Mouse (Mus musculus) liver, postnatal 0 days (tissue): ENCODE results near the gene Isoc2b. TPM values are rescaled to one million over a fixed set of nuclear protein-coding genes. Genes with fewer than 3 reads are reported as not detected.

ENCODE experiments used
- ATAC-seq: fragments of 200-750 bp; cut with Nextera tagmentation; 2 replicates; pipeline ENCODE4 v1.8.0; 2017; ENCODE audit warnings: mild to moderate bottlenecking, moderate library complexity
- DNase-seq: peaks from one replicate; pipeline ENCODE4 v3.0.0-alpha.2; 2016
- H3K27ac ChIP-seq: fragments of 300-500 bp; sonication (generic); 2 replicates; pipeline ENCODE4 v1.5.1; 2014; ENCODE audit warnings: antibody characterized with exemption, moderate library complexity, mild to moderate bottlenecking, low read depth
- H3K27me3 ChIP-seq: fragments of 300-500 bp; sonication (generic); 2 replicates; pipeline ENCODE4 v1.6.1; 2014; ENCODE audit warnings: low read length, control low read depth, mixed read lengths; ENCODE audit not compliant: insufficient read depth
- H3K36me3 ChIP-seq: fragments of 300-500 bp; sonication (generic); replicated peaks from 2 replicates; pipeline ENCODE4 v1.6.1; 2014; ENCODE audit warnings: mild to moderate bottlenecking, control low read depth, low read length, moderate library complexity, mixed read lengths; ENCODE audit not compliant: insufficient read depth
- H3K4me1 ChIP-seq: fragments of 300-500 bp; sonication (generic); 2 replicates; pipeline ENCODE4 v1.6.1; 2014; ENCODE audit warnings: antibody characterized with exemption, mild to moderate bottlenecking, control low read depth; ENCODE audit not compliant: insufficient read depth
- H3K4me2 ChIP-seq: fragments of 300-500 bp; sonication (generic); 2 replicates; pipeline ENCODE4 v1.6.1; 2014; ENCODE audit warnings: low read depth, mild to moderate bottlenecking, low read length, moderate library complexity, mixed read lengths
- H3K4me3 ChIP-seq: fragments of 300-500 bp; sonication (generic); 2 replicates; pipeline ENCODE4 v1.5.1; 2014; ENCODE audit warnings: low read depth, low read length
- H3K9ac ChIP-seq: fragments of 300-500 bp; sonication (generic); replicated peaks from 2 replicates; pipeline ENCODE4 v1.6.1; 2014; ENCODE audit warnings: mild to moderate bottlenecking, moderate library complexity
- H3K9me3 ChIP-seq: fragments of 300-500 bp; sonication (generic); 2 replicates; pipeline ENCODE4 v1.6.1; 2016; ENCODE audit warnings: mild to moderate bottlenecking, control low read depth, low read length, mixed read lengths
- CTCF ChIP-seq: sonication (generic); IDR thresholded peaks from 2 replicates; pipeline ENCODE4 v1.5.1; 2016; ENCODE audit warnings: antibody characterized with exemption, low read depth
- EP300 ChIP-seq: IDR thresholded peaks from 2 replicates; pipeline ENCODE4 v1.6.1; 2016; ENCODE audit warnings: antibody characterized with exemption, low read depth, mild to moderate bottlenecking
- WGBS: fragments of 180-500 bp; shearing (Covaris S2); extraction: QIAGEN DNeasy Blood & Tissue Kit; methylation state at CpG from one replicate; pipeline ENCODE4 v1.1.7; 2014; ENCODE audit not compliant: insufficient replicate concordance; 5-methylcytosine and 5-hydroxymethylcytosine counted together
- polyA plus RNA-seq: library from polyadenylated mRNA; unstranded; fragments of >200 nt; fragmentation: Nextera tagmentation; extraction: Ambion mirVana; gene quantifications from 2 replicates; pipeline ENCODE4 v1.2.1, GENCODE M21; 2015

Isoc2b gene
- polyA plus RNA-seq, 1 experiment from 2014 or later: 8.0 TPM

GRCm38 (mm10) chr7:4877226-4877625, 7.2 kb upstream of the Isoc2b start:
- WGBS: 5% methylated on average over 11 of the region's 11 CpGs

GRCm38 (mm10) chr7:4876753-4877221, 6.7 kb upstream of the Isoc2b start, which contains the start of gene Isoc2a:
Gene Isoc2a, plus strand, starts transcription at chr7:4877153.
- peak; percentile 94 for DNase-seq

More at GRCm38 (mm10) chr7:4877226-4877625, 7.2 kb upstream of the Isoc2b start:
- TF ChIP-seq CTCF: no peak
- no peak for TF ChIP-seq EP300
- Histone ChIP-seq H3K27ac (peak overlapping the region; percentile 81), H3K9ac (peak overlapping the region; percentile 63), H3K4me1 (peaks cover 15% of the 10 kb centered on the region), H3K9me3 (no peaks in the 10 kb centered on the region), H3K4me2 (peak overlapping the region; percentile 67), H3K27me3 (no peaks in the 10 kb centered on the region), H3K4me3 (peak overlapping the region; percentile 47), H3K36me3 (0 out of 2 replicates have a peak, but pooled peaks cover 3% of the 10 kb centered on the region)
- ATAC-seq: peak; percentile 26
- DNase-seq: no peak

GRCm38 (mm10) chr7:4866631-4867180, 3.4 kb downstream of the Isoc2b start:
- WGBS: 32% methylated on average over 10 of the region's 10 CpGs
- Histone ChIP-seq H3K27ac (peak overlapping the region; percentile 93), H3K9ac (peak overlapping the region; percentile 83), H3K4me2 (peak overlapping the region; percentile 84), H3K36me3 (no peaks in the 10 kb centered on the region), H3K4me1 (peaks cover 21% of the 10 kb centered on the region), H3K27me3 (no peaks in the 10 kb centered on the region), H3K9me3 (no peaks in the 10 kb centered on the region), H3K4me3 (peak overlapping the region; percentile 69)
- TF ChIP-seq EP300 (no peak), CTCF (no peak)
- no peak for DNase-seq
- ATAC-seq: 0 out of 2 replicates have a peak, but pooled peaks have one; percentile 1

More at GRCm38 (mm10) chr7:4876753-4877221, 6.7 kb upstream of the Isoc2b start, which contains the start of gene Isoc2a:
- peak within 1 kb of the TSS; percentile 47 for H3K4me3 ChIP-seq
- peak within 1 kb of the TSS; percentile 92 for H3K27ac ChIP-seq
- H3K4me1 ChIP-seq: peaks cover 15% of the 10 kb centered on the region
- ATAC-seq: peak; percentile 99
- WGBS: under 1% methylated on average over 22 of the region's 22 CpGs
- no peaks in the 10 kb centered on the region for H3K36me3 ChIP-seq
- TF ChIP-seq EP300: peak; percentile 91
- no peak for TF ChIP-seq CTCF
- H3K9me3 ChIP-seq: no peaks in the 10 kb centered on the region
- peak within 1 kb of the TSS; percentile 63 for H3K9ac ChIP-seq
- peak within 1 kb of the TSS; percentile 67 for H3K4me2 ChIP-seq
- H3K27me3 ChIP-seq: no peaks in the 10 kb centered on the region

GRCm38 (mm10) chr7:4865579-4866493, 4.2 kb downstream of the Isoc2b start:
- DNase-seq (peak; percentile 95), ATAC-seq (peak; percentile 100)
- peak overlapping the region; percentile 84 for H3K4me2 ChIP-seq
- H3K4me3 ChIP-seq: peak overlapping the region; percentile 69
- TF ChIP-seq CTCF (no peak), EP300 (peak; percentile 61; the same call in 1 of the 2 replicates)
- no peaks in the 10 kb centered on the region for H3K9me3 ChIP-seq
- peaks cover 21% of the 10 kb centered on the region for H3K4me1 ChIP-seq
- WGBS: 5% methylated on average over 40 of the region's 40 CpGs
- H3K36me3 ChIP-seq: no peaks in the 10 kb centered on the region
- no peaks in the 10 kb centered on the region for H3K27me3 ChIP-seq
- peak overlapping the region; percentile 93 for H3K27ac ChIP-seq
- H3K9ac ChIP-seq: peak overlapping the region; percentile 83

- peaks cover 24% of the 10 kb centered on the region for H3K4me1 ChIP-seq
- H3K27ac ChIP-seq: no peak overlapping the region
- WGBS: 70% methylated on average over 5 of the region's 5 CpGs
- no peaks in the 10 kb centered on the region for H3K9me3 ChIP-seq
- no peak overlapping the region for H3K9ac ChIP-seq
- H3K36me3 ChIP-seq: no peaks in the 10 kb centered on the region
- DNase-seq (peak; percentile 51), ATAC-seq (no peak)
- H3K27me3 ChIP-seq: no peaks in the 10 kb centered on the region
- H3K4me3 ChIP-seq: peak overlapping the region; percentile 69
- H3K4me2 ChIP-seq: peak overlapping the region; percentile 84
- TF ChIP-seq CTCF (peak; percentile 71), EP300 (no peak)
These were observed 5.0 kb downstream of the Isoc2b start for GRCm38 (mm10) chr7:4865090-4865489.
